Mouse (Mus musculus) embryonic fibroblast, embryonic 13.5 days (primary cell): Measurements from ENCODE around the gene Ift57. TPM values are rescaled to one million over a fixed set of nuclear protein-coding genes. Genes with fewer than 3 reads are reported as not detected.

Experiments
- H3K27ac ChIP-seq: 2 replicates; pipeline ENCODE4 v1.5.1; 2012; ENCODE audit warnings: low read length, control low read depth, inconsistent platforms; ENCODE audit not compliant: insufficient read depth
- H3K4me1 ChIP-seq: 2 replicates; pipeline ENCODE4 v1.6.1; 2011; ENCODE audit warnings: low read length; ENCODE audit not compliant: control insufficient read depth, insufficient read depth
- H3K4me3 ChIP-seq: 2 replicates; pipeline ENCODE4 v1.5.1; 2011; ENCODE audit warnings: mild to moderate bottlenecking, control low read depth, low read length; ENCODE audit not compliant: insufficient read depth
- CTCF ChIP-seq: IDR thresholded peaks from 2 replicates; pipeline ENCODE4 v1.5.1; 2011; ENCODE audit warnings: mild to moderate bottlenecking, control low read depth, low read length, moderate library complexity, borderline replicate concordance; ENCODE audit not compliant: insufficient read depth
- POLR2A ChIP-seq: IDR thresholded peaks from 2 replicates; pipeline ENCODE4 v1.6.1; 2011; ENCODE audit warnings: low read depth, mild to moderate bottlenecking, control low read depth, low read length, moderate library complexity
- polyA plus RNA-seq: library from polyadenylated mRNA; stranded (reverse); fragments of >200 nt; gene quantifications from 2 replicates; pipeline ENCODE4 v1.2.4, GENCODE M21; 2011; ENCODE audit warnings: low read depth; ENCODE audit not compliant: missing spikeins, insufficient read length

Gene Ift57
- polyA plus RNA-seq, 1 experiment = 22.5 TPM

GRCm38 (mm10) chr16:49710188-49710587 lies 11.2 kb downstream of the Ift57 start:
- no peak for TF ChIP-seq POLR2A
- TF ChIP-seq CTCF = no peak

GRCm38 (mm10) chr16:49713302-49713701 lies 14.3 kb downstream of the Ift57 start:
- Histone ChIP-seq H3K27ac (no peak overlapping the region), H3K4me3 (no peak overlapping the region), H3K4me1 (no peaks in the 10 kb centered on the region)
- no peak for TF ChIP-seq POLR2A
- no peak for TF ChIP-seq CTCF

More at GRCm38 (mm10) chr16:49710188-49710587, 11.2 kb downstream of the Ift57 start:
- H3K4me1 ChIP-seq = no peaks in the 10 kb centered on the region
- H3K4me3 ChIP-seq = no peak overlapping the region
- no peak overlapping the region for H3K27ac ChIP-seq

GRCm38 (mm10) chr16:49720671-49721070 lies 21.6 kb downstream of the Ift57 start:
- H3K4me1 ChIP-seq = no peaks in the 10 kb centered on the region; the same call in 1 of the 2 replicates
- TF ChIP-seq CTCF = no peak
- TF ChIP-seq POLR2A = no peak
- H3K4me3 ChIP-seq = no peak overlapping the region
- H3K27ac ChIP-seq = no peak overlapping the region

GRCm38 (mm10) chr16:49721678-49722077 lies 22.6 kb downstream of the Ift57 start:
- H3K27ac ChIP-seq = no peak overlapping the region
- TF ChIP-seq CTCF = no peak
- no peak for TF ChIP-seq POLR2A
- H3K4me3 ChIP-seq = no peak overlapping the region
- H3K4me1 ChIP-seq = no peaks in the 10 kb centered on the region; the same call in 1 of the 2 replicates

GRCm38 (mm10) chr16:49723222-49723621 lies 24.2 kb downstream of the Ift57 start:
- Histone ChIP-seq H3K4me3 (no peak overlapping the region), H3K4me1 (no peaks in the 10 kb centered on the region; the same call in 1 of the 2 replicates), H3K27ac (0 out of 2 replicates have a peak overlapping the region, but pooled peaks have one; percentile 38)
- TF ChIP-seq POLR2A (no peak), CTCF (no peak)

GRCm38 (mm10) chr16:49724232-49724631 lies 25.2 kb downstream of the Ift57 start:
- H3K4me3 ChIP-seq = no peak overlapping the region
- TF ChIP-seq POLR2A = no peak
- no peak for TF ChIP-seq CTCF
- H3K4me1 ChIP-seq = no peaks in the 10 kb centered on the region; the same call in 1 of the 2 replicates
- no peak overlapping the region for H3K27ac ChIP-seq

GRCm38 (mm10) chr16:49724931-49725330 lies 25.9 kb downstream of the Ift57 start:
- Histone ChIP-seq H3K4me3 (no peak overlapping the region), H3K4me1 (no peaks in the 10 kb centered on the region; the same call in 1 of the 2 replicates), H3K27ac (no peak overlapping the region)
- TF ChIP-seq POLR2A = no peak
- no peak for TF ChIP-seq CTCF

GRCm38 (mm10) chr16:49725446-49725845 lies 26.4 kb downstream of the Ift57 start:
- no peak overlapping the region for H3K27ac ChIP-seq
- no peaks in the 10 kb centered on the region; the same call in 1 of the 2 replicates for H3K4me1 ChIP-seq
- H3K4me3 ChIP-seq = no peak overlapping the region
- no peak for TF ChIP-seq CTCF
- TF ChIP-seq POLR2A = no peak

GRCm38 (mm10) chr16:49726216-49726615 lies 27.2 kb downstream of the Ift57 start:
- TF ChIP-seq POLR2A (no peak), CTCF (no peak)
- H3K4me1 ChIP-seq = no peaks in the 10 kb centered on the region; the same call in 1 of the 2 replicates
- H3K4me3 ChIP-seq = no peak overlapping the region
- H3K27ac ChIP-seq = no peak overlapping the region

- H3K4me1 ChIP-seq = no peaks in the 10 kb centered on the region; the same call in 1 of the 2 replicates
- no peak for TF ChIP-seq POLR2A
- TF ChIP-seq CTCF = no peak
- H3K4me3 ChIP-seq = no peak overlapping the region
- no peak overlapping the region for H3K27ac ChIP-seq
Observed at GRCm38 (mm10) chr16:49726761-49727160, 27.7 kb downstream of the Ift57 start.
